Mouse (Mus musculus) CH12.LX (cell line): ENCODE results near the gene Naa60. TPM values are rescaled to one million over a fixed set of nuclear protein-coding genes. Genes with fewer than 3 reads are reported as not detected.

Experiments
- DNase-seq: peaks from one replicate; pipeline ENCODE4 v3.0.0-alpha.2; 2013; ENCODE audit errors: extremely low read depth
- H3K27ac ChIP-seq: 2 replicates; pipeline ENCODE4 v1.5.1; 2012; ENCODE audit warnings: low read depth, mild to moderate bottlenecking, control low read depth, moderate library complexity; ENCODE audit not compliant: insufficient read depth
- H3K27me3 ChIP-seq: replicated peaks from 2 replicates; pipeline ENCODE3; 2012; ENCODE audit warnings: inconsistent platforms
- H3K36me3 ChIP-seq, 2 experiments: replicated peaks in 1 of 2; 2 replicates each; pipeline versions ENCODE3 to v1.6.1; 2012; ENCODE audit warnings: inconsistent platforms in 1 of 2, low read length in 1 of 2, mild to moderate bottlenecking in 1 of 2, mixed read lengths in 1 of 2, moderate library complexity in 1 of 2; ENCODE audit not compliant: control insufficient read depth in 1 of 2, insufficient read depth in 1 of 2
- H3K4me1 ChIP-seq, 2 experiments: 2 replicates each; pipeline ENCODE4 v1.6.1; 2012; ENCODE audit warnings: inconsistent platforms in 1 of 2, moderate library complexity in 1 of 2; ENCODE audit not compliant: insufficient read depth in 2 of 2, control insufficient read depth in 1 of 2
- H3K4me2 ChIP-seq: 2 replicates; pipeline ENCODE4 v1.6.1; 2012; ENCODE audit warnings: low read depth, mild to moderate bottlenecking, control low read depth; ENCODE audit not compliant: poor library complexity, insufficient read depth, severe bottlenecking
- H3K4me3 ChIP-seq, 3 experiments: fragments of 150-350 bp in 1 of 3; sonication (generic) in 1 of 3; replicated peaks in 1 of 3; 2 replicates each; pipeline versions ENCODE3 to v1.5.1; 2011 to 2012; ENCODE audit warnings: low read depth in 2 of 3, low read length in 2 of 3, mild to moderate bottlenecking in 2 of 3, moderate library complexity in 2 of 3, control low read depth in 1 of 3, improper control_type of control experiment in 1 of 3, inconsistent platforms in 1 of 3, mixed read lengths in 1 of 3; ENCODE audit not compliant: poor library complexity in 1 of 3
- H3K79me2 ChIP-seq: replicated peaks from 2 replicates; pipeline ENCODE4 v1.6.1; 2012; ENCODE audit warnings: mild to moderate bottlenecking, moderate library complexity; ENCODE audit not compliant: control insufficient read depth, poor library complexity, insufficient read depth, severe bottlenecking; ENCODE audit errors: extremely low read depth
- H3K9ac ChIP-seq: 2 replicates; pipeline ENCODE4 v1.6.1; 2012; ENCODE audit warnings: low read depth, mild to moderate bottlenecking, control low read depth, moderate library complexity; ENCODE audit not compliant: insufficient read depth
- H3K9me3 ChIP-seq: replicated peaks from 2 replicates; pipeline ENCODE3; 2012; ENCODE audit warnings: low read length, inconsistent platforms, mixed read lengths
- BHLHE40 ChIP-seq: IDR thresholded peaks from 2 replicates; pipeline ENCODE4 v1.6.1; 2011; ENCODE audit warnings: mild to moderate bottlenecking, low read depth, low read length, improper control_type of control experiment
- CHD2 ChIP-seq: IDR thresholded peaks from 2 replicates; pipeline ENCODE4 v1.6.1; 2011; ENCODE audit warnings: low read length, improper control_type of control experiment
- CTCF ChIP-seq, 2 experiments: IDR thresholded peaks in 1 of 2; conservative IDR thresholded peaks in 1 of 2; 2 replicates each; pipeline ENCODE4 v1.5.1; 2011 to 2012; ENCODE audit warnings: low read depth in 2 of 2, low read length in 2 of 2, improper control_type of control experiment in 1 of 2, inconsistent platforms in 1 of 2, mild to moderate bottlenecking in 1 of 2, moderate library complexity in 1 of 2
- E2F4 ChIP-seq: IDR thresholded peaks from 2 replicates; pipeline ENCODE4 v1.6.1; 2011; ENCODE audit warnings: low read depth, low read length, improper control_type of control experiment; ENCODE audit not compliant: insufficient replicate concordance
- ELF1 ChIP-seq: IDR thresholded peaks from 2 replicates; pipeline ENCODE4 v1.6.1; 2014; ENCODE audit warnings: low read depth, mild to moderate bottlenecking, inconsistent platforms, low read length, improper control_type of control experiment
- EP300 ChIP-seq: IDR thresholded peaks from 2 replicates; pipeline ENCODE4 v1.6.1; 2011; ENCODE audit warnings: low read length, improper control_type of control experiment
- ETS1 ChIP-seq: conservative IDR thresholded peaks from 2 replicates; pipeline ENCODE4 v1.6.1; 2012; ENCODE audit warnings: low read depth, mild to moderate bottlenecking, inconsistent platforms, low read length, improper control_type of control experiment, moderate library complexity
- GABPA ChIP-seq: IDR thresholded peaks from 2 replicates; pipeline ENCODE4 v1.6.1; 2012; ENCODE audit warnings: low read depth, low read length, improper control_type of control experiment, inconsistent platforms; ENCODE audit not compliant: insufficient replicate concordance
- HCFC1 ChIP-seq: IDR thresholded peaks from 2 replicates; pipeline ENCODE4 v1.6.1; 2012; ENCODE audit warnings: low read depth, mild to moderate bottlenecking, inconsistent platforms, low read length, improper control_type of control experiment
- IRF4 ChIP-seq: IDR thresholded peaks from 2 replicates; pipeline ENCODE4 v1.6.1; 2014; ENCODE audit warnings: low read depth, mild to moderate bottlenecking, inconsistent platforms, low read length, improper control_type of control experiment
- JUN ChIP-seq: IDR thresholded peaks from 2 replicates; pipeline ENCODE4 v1.6.1; 2011; ENCODE audit warnings: low read depth, mild to moderate bottlenecking, low read length, improper control_type of control experiment, moderate library complexity; ENCODE audit not compliant: insufficient read depth
- JUND ChIP-seq: conservative IDR thresholded peaks from 2 replicates; pipeline ENCODE4 v1.6.1; 2011; ENCODE audit warnings: low read depth, low read length, improper control_type of control experiment
- KAT2A ChIP-seq: IDR thresholded peaks from 2 replicates; pipeline ENCODE4 v1.6.1; 2012; ENCODE audit warnings: low read length, improper control_type of control experiment, inconsistent platforms; ENCODE audit not compliant: insufficient replicate concordance
- MAFK ChIP-seq: IDR thresholded peaks from 2 replicates; pipeline ENCODE4 v1.6.1; 2011; ENCODE audit warnings: low read length, improper control_type of control experiment; ENCODE audit not compliant: insufficient replicate concordance
- MAX ChIP-seq: IDR thresholded peaks from 2 replicates; pipeline ENCODE4 v1.6.1; 2011; ENCODE audit warnings: low read length, improper control_type of control experiment
- MAZ ChIP-seq: IDR thresholded peaks from 2 replicates; pipeline ENCODE4 v1.6.1; 2012; ENCODE audit warnings: low read depth, mild to moderate bottlenecking, inconsistent platforms, low read length, improper control_type of control experiment, moderate library complexity
- MXI1 ChIP-seq: IDR thresholded peaks from 2 replicates; pipeline ENCODE4 v1.6.1; 2011; ENCODE audit warnings: mild to moderate bottlenecking, low read depth, low read length, improper control_type of control experiment
- MYC ChIP-seq: IDR thresholded peaks from 2 replicates; pipeline ENCODE4 v1.6.1; 2011; ENCODE audit warnings: low read depth, mild to moderate bottlenecking, improper control_type of control experiment, low read length
- NELFE ChIP-seq: IDR thresholded peaks from 2 replicates; pipeline ENCODE4 v1.6.1; 2011; ENCODE audit warnings: low read depth, low read length, improper control_type of control experiment
- NRF1 ChIP-seq: IDR thresholded peaks from 2 replicates; pipeline ENCODE4 v1.6.1; 2014; ENCODE audit warnings: low read depth, mild to moderate bottlenecking, inconsistent platforms, low read length, improper control_type of control experiment, moderate library complexity
- PAX5 ChIP-seq: IDR thresholded peaks from 2 replicates; pipeline ENCODE4 v1.6.1; 2012; ENCODE audit warnings: low read length, inconsistent platforms, mixed read lengths
- POLR2A ChIP-seq: IDR thresholded peaks from 2 replicates; pipeline ENCODE4 v1.6.1; 2011; ENCODE audit warnings: low read depth, mild to moderate bottlenecking, improper control_type of control experiment, low read length
- POLR2AphosphoS2 ChIP-seq: IDR thresholded peaks from 2 replicates; pipeline ENCODE4 v1.6.1; 2011; ENCODE audit warnings: low read depth, low read length, improper control_type of control experiment
- RAD21 ChIP-seq: IDR thresholded peaks from 2 replicates; pipeline ENCODE4 v1.6.1; 2011; ENCODE audit warnings: low read depth, mild to moderate bottlenecking, low read length, improper control_type of control experiment, moderate library complexity
- SIN3A ChIP-seq: IDR thresholded peaks from 2 replicates; pipeline ENCODE4 v1.6.1; 2012; ENCODE audit warnings: low read length, improper control_type of control experiment, inconsistent platforms
- TBP ChIP-seq: conservative IDR thresholded peaks from 2 replicates; pipeline ENCODE4 v1.6.1; 2011; ENCODE audit warnings: low read depth, low read length, improper control_type of control experiment
- TCF12 ChIP-seq: IDR thresholded peaks from 2 replicates; pipeline ENCODE4 v1.6.1; 2014; ENCODE audit warnings: low read depth, mild to moderate bottlenecking, inconsistent platforms, low read length, improper control_type of control experiment
- UBTF ChIP-seq: IDR thresholded peaks from 2 replicates; pipeline ENCODE4 v1.6.1; 2012; ENCODE audit warnings: low read depth, mild to moderate bottlenecking, inconsistent platforms, low read length, improper control_type of control experiment, moderate library complexity
- USF2 ChIP-seq: conservative IDR thresholded peaks from 2 replicates; pipeline ENCODE4 v1.6.1; 2011; ENCODE audit warnings: low read depth, low read length, improper control_type of control experiment
- ZC3H11A ChIP-seq: IDR thresholded peaks from 2 replicates; pipeline ENCODE4 v1.6.1; 2012; ENCODE audit warnings: low read depth, mild to moderate bottlenecking, inconsistent platforms, low read length, improper control_type of control experiment
- ZMIZ1 ChIP-seq: IDR thresholded peaks from 2 replicates; pipeline ENCODE4 v1.6.1; 2012; ENCODE audit warnings: low read depth, mild to moderate bottlenecking, inconsistent platforms, low read length, improper control_type of control experiment
- ZNF384 ChIP-seq: IDR thresholded peaks from 2 replicates; pipeline ENCODE4 v1.6.1; 2012; ENCODE audit warnings: low read depth, low read length, improper control_type of control experiment, inconsistent platforms
- dilution Hi-C: fragments of 300-500 bp; cut with MboI; formaldehyde crosslinking; loops from 2 replicates; pipeline ENCODE4 v1.14.3; 2020; ENCODE audit warnings: low sequenced_read_pairs; ENCODE audit not compliant: extremely low pct_unique_long_range_greater_than_20kb, extremely low pct_ligation_motif_present
- in situ Hi-C: fragments of 300-500 bp; cut with MboI; formaldehyde crosslinking; loops from 3 replicates; pipeline ENCODE4 v1.14.3; 2019; ENCODE audit warnings: low sequenced_read_pairs, low pct_ligation_motif_present, low pct_unique_long_range_greater_than_20kb, mixed read lengths
- polyA plus RNA-seq: library from polyadenylated mRNA; unstranded; fragments of >175 nt; gene quantifications from 2 replicates; pipeline ENCODE4 v1.2.1, GENCODE M21; 2012; ENCODE audit warnings: low read depth; ENCODE audit not compliant: insufficient read length
- total RNA-seq, 2 experiments: library from RNA; depleted of rRNA; stranded (reverse); fragments of 300-350 nt in 1 of 2; fragments of >200 nt in 1 of 2; gene quantifications; 2 replicates each; pipeline ENCODE4 v1.2.3; 2012 to 2014

The Naa60 gene
- total and polyA plus RNA-seq, 3 experiments = 26.4 to 81.5 (median 31.9) TPM

- Histone ChIP-seq H3K27me3 (no peaks in the 10 kb centered on the region), H3K9ac (peak within 1 kb of the TSS; percentile 43)
- in situ Hi-C loops (loop anchor here (5.0 to 25.0 kb wide), 3 partner anchors 35 to 440 kb away; partner anchors contain the start of genes Gm20695, Slx4 and Zfp597), dilution Hi-C loops (no loop called here)
- TF ChIP-seq SIN3A = no peak; the same call in none of the 2 replicates
- no peak for TF ChIP-seq USF2
- peak; percentile 69 for TF ChIP-seq NELFE
- TF ChIP-seq ETS1 = no peak
- peak; percentile 94 for TF ChIP-seq CHD2
- TF ChIP-seq RAD21 = no peak
- TF ChIP-seq ZC3H11A = no peak
- peak; percentile 98 for TF ChIP-seq HCFC1
- TF ChIP-seq ZNF384 = no peak
- TF ChIP-seq MAFK = no peak
- no peak for TF ChIP-seq BHLHE40
- no peak for TF ChIP-seq MAZ
- peak; percentile 66 for TF ChIP-seq POLR2A
- peak; percentile 8; the same call in 1 of the 2 replicates for TF ChIP-seq IRF4
- TF ChIP-seq ELF1 = peak; percentile 70
- no peak for TF ChIP-seq JUND
- peak; percentile 97; the same call in 1 of the 2 replicates for TF ChIP-seq KAT2A
- TF ChIP-seq EP300 = no peak
- TF ChIP-seq JUN = no peak
- no peak for TF ChIP-seq E2F4
- no peak for TF ChIP-seq POLR2AphosphoS2
- no peak for TF ChIP-seq PAX5
- no peak; the same call in none of the 2 replicates for TF ChIP-seq TBP
- peak; percentile 74; the same call in 1 of the 2 replicates for TF ChIP-seq GABPA
- TF ChIP-seq MYC = no peak
- no peak for TF ChIP-seq CTCF (conservative IDR thresholded peaks at IDR 0.05 in 1 of 2, IDR thresholded peaks at IDR 0.05 in 1 of 2; ENCODE audit: low read depth in 2 of 2, low read length in 2 of 2)
- peak; percentile 49; the same call in 1 of the 2 replicates for TF ChIP-seq TCF12
- TF ChIP-seq MAX = peak; percentile 48; the same call in 1 of the 2 replicates
- TF ChIP-seq NRF1 = peak; percentile 57
- TF ChIP-seq ZMIZ1 = 0 out of 2 replicates have a peak, but pooled peaks have one; percentile 78
- TF ChIP-seq MXI1 = peak; percentile 84
- 0 out of 2 replicates have a peak, but pooled peaks have one; percentile 66 for TF ChIP-seq UBTF
- TF ChIP-seq, all 38 proteins: peak for 14
- peak; percentile 98 for DNase-seq
- H3K4me2 ChIP-seq = peak within 1 kb of the TSS; percentile 71
- H3K9me3 ChIP-seq = no peaks in the 10 kb centered on the region
- H3K79me2 ChIP-seq = no peaks in the 10 kb centered on the region
- no peak within 1 kb of the TSS for H3K27ac ChIP-seq
- peak within 1 kb of the TSS; percentile 62 to 74 (median 68) for H3K4me3 ChIP-seq
- no peaks in the 10 kb centered on the region for H3K36me3 ChIP-seq
- H3K4me1 ChIP-seq = peaks cover 3 to 14% of the 10 kb centered on the region in 2 experiments; a peak in 3 of 4 replicates
Measured at GRCm38 (mm10) chr16:3846711-3847518, 25.3 kb upstream of the Naa60 start, which contains the start of gene Zfp174. Zfp174 (plus strand) TSS chr16:3847268.
